Mouse (Mus musculus) hindbrain, embryonic 16.5 days (tissue): Measurements from ENCODE around the gene Cfdp1. TPM values are rescaled to one million over a fixed set of nuclear protein-coding genes. Genes with fewer than 3 reads are reported as not detected.

ENCODE experiments used
- ATAC-seq: fragments of 200-750 bp; cut with Nextera tagmentation; 2 replicates; pipeline ENCODE4 v1.8.0; 2017; ENCODE audit warnings: moderate TSS enrichment, moderate library complexity
- H3K27ac ChIP-seq: fragments of 300-500 bp; sonication (generic); 2 replicates; pipeline ENCODE4 v1.5.1; 2014; ENCODE audit warnings: low read depth, mild to moderate bottlenecking, control low read depth, low read length, moderate library complexity
- H3K27me3 ChIP-seq: fragments of 300-500 bp; sonication (generic); replicated peaks from 2 replicates; pipeline ENCODE4 v1.6.1; 2014; ENCODE audit warnings: low read length; ENCODE audit not compliant: control insufficient read depth, insufficient read depth
- H3K36me3 ChIP-seq: fragments of 300-500 bp; sonication (generic); 2 replicates; pipeline ENCODE4 v1.6.1; 2014; ENCODE audit warnings: mild to moderate bottlenecking, low read length, moderate library complexity, mixed read lengths; ENCODE audit not compliant: control insufficient read depth, insufficient read depth
- H3K4me1 ChIP-seq: fragments of 300-500 bp; sonication (generic); 2 replicates; pipeline ENCODE4 v1.6.1; 2014; ENCODE audit warnings: low read depth, low read length; ENCODE audit not compliant: control insufficient read depth, insufficient read depth
- H3K4me2 ChIP-seq: fragments of 300-500 bp; sonication (generic); 2 replicates; pipeline ENCODE4 v1.6.1; 2014; ENCODE audit warnings: mild to moderate bottlenecking, low read length, control low read depth, moderate library complexity
- H3K4me3 ChIP-seq: fragments of 300-500 bp; sonication (generic); 2 replicates; pipeline ENCODE4 v1.5.1; 2014; ENCODE audit warnings: mild to moderate bottlenecking, low read length, control low read depth, moderate library complexity
- H3K9ac ChIP-seq: fragments of 300-500 bp; sonication (generic); 2 replicates; pipeline ENCODE4 v1.6.1; 2014; ENCODE audit warnings: low read depth, mild to moderate bottlenecking, control low read depth, low read length, moderate library complexity
- H3K9me3 ChIP-seq: fragments of 300-500 bp; sonication (generic); 2 replicates; pipeline ENCODE4 v1.6.1; 2014; ENCODE audit warnings: mild to moderate bottlenecking, low read length, moderate library complexity; ENCODE audit not compliant: control insufficient read depth
- WGBS: fragments of 180-500 bp; shearing (Covaris S2); extraction: QIAGEN DNeasy Blood & Tissue Kit; methylation state at CpG from one replicate; pipeline ENCODE4 v1.1.7; 2014; 5-methylcytosine and 5-hydroxymethylcytosine counted together
- polyA plus RNA-seq: library from polyadenylated mRNA; unstranded; fragments of >200 nt; fragmentation: Nextera tagmentation; extraction: Ambion mirVana; gene quantifications from 2 replicates; pipeline ENCODE4 v1.2.1, GENCODE M21; 2015

Cfdp1 gene
- polyA plus RNA-seq, 1 experiment from 2014 or later, result 210 TPM

- 88% methylated on average over 5 of the region's 5 CpGs for WGBS
- Histone ChIP-seq H3K9ac (no peak overlapping the region), H3K9me3 (no peaks in the 10 kb centered on the region), H3K27me3 (no peaks in the 10 kb centered on the region), H3K27ac (no peak overlapping the region), H3K4me1 (no peaks in the 10 kb centered on the region), H3K4me2 (no peak overlapping the region), H3K36me3 (peaks cover 12% of the 10 kb centered on the region), H3K4me3 (no peak overlapping the region)
- ATAC-seq, result no peak
Measured at GRCm38 (mm10) chr8:111832983-111833382, 21.1 kb downstream of the Cfdp1 start.

- Histone ChIP-seq H3K27ac (no peak overlapping the region), H3K4me2 (no peak overlapping the region), H3K9me3 (no peaks in the 10 kb centered on the region), H3K27me3 (no peaks in the 10 kb centered on the region), H3K9ac (no peak overlapping the region), H3K4me1 (no peaks in the 10 kb centered on the region), H3K4me3 (no peak overlapping the region), H3K36me3 (peaks cover 12% of the 10 kb centered on the region)
- WGBS, result 85% methylated on average over 4 of the region's 4 CpGs
- no peak for ATAC-seq
Measured at GRCm38 (mm10) chr8:111831996-111832395, 22.1 kb downstream of the Cfdp1 start.

- WGBS, result 87% methylated on average over 6 of the region's 6 CpGs
- no peak for ATAC-seq
Measured at GRCm38 (mm10) chr8:111828595-111828994, 25.5 kb downstream of the Cfdp1 start.

GRCm38 (mm10) chr8:111825219-111825618, 28.9 kb downstream of the Cfdp1 start:
- ATAC-seq, result no peak
- H3K27ac ChIP-seq, result no peak overlapping the region
- 65% methylated on average over 6 of the region's 6 CpGs for WGBS
- H3K4me1 ChIP-seq, result no peaks in the 10 kb centered on the region
- no peak overlapping the region for H3K4me3 ChIP-seq
- no peak overlapping the region for H3K9ac ChIP-seq
- H3K27me3 ChIP-seq, result no peaks in the 10 kb centered on the region
- no peak overlapping the region for H3K4me2 ChIP-seq
- H3K9me3 ChIP-seq, result no peaks in the 10 kb centered on the region
- peaks cover 21% of the 10 kb centered on the region for H3K36me3 ChIP-seq

More at GRCm38 (mm10) chr8:111828595-111828994, 25.5 kb downstream of the Cfdp1 start:
- no peaks in the 10 kb centered on the region for H3K9me3 ChIP-seq
- H3K4me3 ChIP-seq, result no peak overlapping the region
- no peaks in the 10 kb centered on the region for H3K4me1 ChIP-seq
- H3K4me2 ChIP-seq, result no peak overlapping the region
- no peaks in the 10 kb centered on the region for H3K27me3 ChIP-seq
- no peak overlapping the region for H3K9ac ChIP-seq
- no peak overlapping the region for H3K27ac ChIP-seq
- peaks cover 18% of the 10 kb centered on the region for H3K36me3 ChIP-seq

GRCm38 (mm10) chr8:111824334-111824733, 29.8 kb downstream of the Cfdp1 start:
- ATAC-seq, result no peak
- no peak overlapping the region for H3K4me3 ChIP-seq
- H3K9ac ChIP-seq, result no peak overlapping the region
- peaks cover 13% of the 10 kb centered on the region for H3K36me3 ChIP-seq
- H3K4me1 ChIP-seq, result no peaks in the 10 kb centered on the region
- H3K4me2 ChIP-seq, result no peak overlapping the region
- WGBS, result 97% methylated on average over 5 of the region's 5 CpGs
- H3K27ac ChIP-seq, result no peak overlapping the region
- no peaks in the 10 kb centered on the region for H3K27me3 ChIP-seq
- H3K9me3 ChIP-seq, result no peaks in the 10 kb centered on the region

GRCm38 (mm10) chr8:111821199-111821598, 32.9 kb downstream of the Cfdp1 start:
- H3K9me3 ChIP-seq, result no peaks in the 10 kb centered on the region
- no peaks in the 10 kb centered on the region for H3K4me1 ChIP-seq
- 91% methylated on average over 10 of the region's 10 CpGs for WGBS
- H3K4me3 ChIP-seq, result no peak overlapping the region
- no peak overlapping the region for H3K27ac ChIP-seq
- no peak for ATAC-seq
- H3K9ac ChIP-seq, result no peak overlapping the region
- H3K27me3 ChIP-seq, result no peaks in the 10 kb centered on the region
- H3K4me2 ChIP-seq, result no peak overlapping the region
- peaks cover 9% of the 10 kb centered on the region; the same call in 1 of the 2 replicates for H3K36me3 ChIP-seq

GRCm38 (mm10) chr8:111820691-111821090, 33.4 kb downstream of the Cfdp1 start:
- Histone ChIP-seq H3K9me3 (no peaks in the 10 kb centered on the region), H3K9ac (no peak overlapping the region), H3K4me3 (no peak overlapping the region), H3K4me2 (no peak overlapping the region), H3K27ac (no peak overlapping the region), H3K4me1 (no peaks in the 10 kb centered on the region), H3K27me3 (no peaks in the 10 kb centered on the region), H3K36me3 (peaks cover 12% of the 10 kb centered on the region)
- WGBS, result 83% methylated on average over 4 of the region's 4 CpGs
- no peak for ATAC-seq

- Histone ChIP-seq H3K4me3 (no peak overlapping the region), H3K27ac (no peak overlapping the region), H3K36me3 (peaks cover 12% of the 10 kb centered on the region), H3K9me3 (no peaks in the 10 kb centered on the region), H3K4me2 (no peak overlapping the region), H3K27me3 (no peaks in the 10 kb centered on the region), H3K4me1 (no peaks in the 10 kb centered on the region), H3K9ac (no peak overlapping the region)
- WGBS, result 76% methylated on average over 12 of the region's 12 CpGs
- no peak for ATAC-seq
Measured at GRCm38 (mm10) chr8:111820018-111820417, 34.1 kb downstream of the Cfdp1 start.

GRCm38 (mm10) chr8:111818556-111818955, 35.5 kb downstream of the Cfdp1 start:
- no peak for ATAC-seq
- H3K9me3 ChIP-seq, result no peaks in the 10 kb centered on the region
- H3K4me3 ChIP-seq, result no peak overlapping the region
- no peaks in the 10 kb centered on the region for H3K27me3 ChIP-seq
- H3K27ac ChIP-seq, result no peak overlapping the region
- no peaks in the 10 kb centered on the region for H3K4me1 ChIP-seq
- H3K4me2 ChIP-seq, result no peak overlapping the region
- WGBS, result 95% methylated on average over 3 of the region's 3 CpGs
- H3K36me3 ChIP-seq, result peaks cover 6% of the 10 kb centered on the region; the same call in 1 of the 2 replicates
- no peak overlapping the region for H3K9ac ChIP-seq

GRCm38 (mm10) chr8:111815078-111815477, 39.0 kb downstream of the Cfdp1 start:
- H3K36me3 ChIP-seq, result peaks cover 3% of the 10 kb centered on the region; the same call in 1 of the 2 replicates
- H3K4me2 ChIP-seq, result no peak overlapping the region
- H3K27ac ChIP-seq, result no peak overlapping the region
- 99% methylated on average over 4 of the region's 4 CpGs for WGBS
- H3K4me1 ChIP-seq, result no peaks in the 10 kb centered on the region
- no peaks in the 10 kb centered on the region for H3K27me3 ChIP-seq
- H3K9me3 ChIP-seq, result no peaks in the 10 kb centered on the region
- no peak overlapping the region for H3K4me3 ChIP-seq
- ATAC-seq, result no peak
- H3K9ac ChIP-seq, result no peak overlapping the region
